Mouse (Mus musculus) hindbrain, postnatal 0 days (tissue): ENCODE measurements at regions not wholly inside any gene's neighbourhood (a gene's known extent, or its start where the extent isn't known, plus 50 kb on each side); places are given as distances from the start of the nearest gene placed in this dataset.

Source experiments
- ATAC-seq: fragments of 200-750 bp; cut with Nextera tagmentation; 2 replicates; pipeline ENCODE4 v1.8.0; 2017; ENCODE audit warnings: mild to moderate bottlenecking, moderate TSS enrichment, moderate library complexity
- DNase-seq: peaks from one replicate; pipeline ENCODE4 v3.0.0-alpha.2; 2015; ENCODE audit warnings: low spot score
- H3K27ac ChIP-seq: fragments of 300-500 bp; sonication (generic); 2 replicates; pipeline ENCODE4 v1.5.1; 2014; ENCODE audit warnings: mild to moderate bottlenecking
- H3K27me3 ChIP-seq: fragments of 300-500 bp; sonication (generic); 2 replicates; pipeline ENCODE4 v1.6.1; 2014; ENCODE audit warnings: low read length, mixed read lengths; ENCODE audit not compliant: insufficient read depth
- H3K36me3 ChIP-seq: fragments of 300-500 bp; sonication (generic); 2 replicates; pipeline ENCODE4 v1.6.1; 2014; ENCODE audit warnings: low read length, mixed read lengths; ENCODE audit not compliant: insufficient read depth
- H3K4me1 ChIP-seq: fragments of 300-500 bp; sonication (generic); 2 replicates; pipeline ENCODE4 v1.6.1; 2014; ENCODE audit warnings: antibody characterized with exemption, low read length, mixed read lengths; ENCODE audit not compliant: insufficient read depth
- H3K4me2 ChIP-seq: fragments of 300-500 bp; sonication (generic); 2 replicates; pipeline ENCODE4 v1.6.1; 2014; ENCODE audit warnings: low read depth, mild to moderate bottlenecking, low read length, moderate library complexity, mixed read lengths
- H3K4me3 ChIP-seq: fragments of 300-500 bp; sonication (generic); 2 replicates; pipeline ENCODE4 v1.5.1; 2014; ENCODE audit warnings: low read length
- H3K9ac ChIP-seq: fragments of 300-500 bp; sonication (generic); replicated peaks from 2 replicates; pipeline ENCODE4 v1.6.1; 2014; ENCODE audit warnings: mild to moderate bottlenecking, low read length, moderate library complexity, mixed read lengths
- H3K9me3 ChIP-seq: fragments of 300-500 bp; sonication (generic); 2 replicates; pipeline ENCODE4 v1.6.1; 2016; ENCODE audit warnings: low read length, mixed read lengths
- CTCF ChIP-seq: IDR thresholded peaks from 2 replicates; pipeline ENCODE4 v1.5.1; 2016; ENCODE audit warnings: antibody characterized with exemption, control low read depth, low read depth
- WGBS: fragments of 180-500 bp; shearing (Covaris S2); extraction: QIAGEN DNeasy Blood & Tissue Kit; methylation state at CpG from one replicate; pipeline ENCODE4 v1.1.7; 2014; 5-methylcytosine and 5-hydroxymethylcytosine counted together

- H3K9me3 ChIP-seq = no peaks in the 10 kb centered on the region
- no peaks in the 10 kb centered on the region for H3K36me3 ChIP-seq
- DNase-seq (no peak), ATAC-seq (no peak)
- no peaks in the 10 kb centered on the region for H3K27me3 ChIP-seq
- 64% methylated on average over 3 of the region's 3 CpGs for WGBS
- TF ChIP-seq CTCF = no peak
- no peak overlapping the region for H3K9ac ChIP-seq
- H3K4me2 ChIP-seq = no peak overlapping the region
- no peak overlapping the region for H3K27ac ChIP-seq
- no peak overlapping the region for H3K4me3 ChIP-seq
- no peaks in the 10 kb centered on the region for H3K4me1 ChIP-seq
Observed at GRCm38 (mm10) chr7:111164994-111165393, 82.2 kb upstream of the Eif4g2 start.

GRCm38 (mm10) chr7:111164276-111164675 is 81.4 kb upstream of the Eif4g2 start:
- Histone ChIP-seq H3K36me3 (no peaks in the 10 kb centered on the region), H3K4me2 (no peak overlapping the region), H3K4me3 (no peak overlapping the region), H3K4me1 (no peaks in the 10 kb centered on the region), H3K9me3 (no peaks in the 10 kb centered on the region), H3K9ac (no peak overlapping the region), H3K27me3 (no peaks in the 10 kb centered on the region), H3K27ac (no peak overlapping the region)
- 68% methylated on average over 3 of the region's 3 CpGs for WGBS
- ATAC-seq (no peak), DNase-seq (no peak)
- no peak for TF ChIP-seq CTCF

GRCm38 (mm10) chr7:111163861-111164260 is 81.0 kb upstream of the Eif4g2 start:
- Histone ChIP-seq H3K27ac (no peak overlapping the region), H3K4me2 (no peak overlapping the region), H3K4me1 (no peaks in the 10 kb centered on the region), H3K9me3 (no peaks in the 10 kb centered on the region), H3K4me3 (no peak overlapping the region), H3K36me3 (no peaks in the 10 kb centered on the region), H3K9ac (no peak overlapping the region), H3K27me3 (no peaks in the 10 kb centered on the region)
- 41% methylated on average over 3 of the region's 3 CpGs for WGBS
- ATAC-seq (no peak), DNase-seq (no peak)
- peak; percentile 45 for TF ChIP-seq CTCF

- no peak for TF ChIP-seq CTCF
- Histone ChIP-seq H3K4me1 (no peaks in the 10 kb centered on the region), H3K4me3 (no peak overlapping the region), H3K9ac (no peak overlapping the region), H3K9me3 (no peaks in the 10 kb centered on the region), H3K4me2 (no peak overlapping the region), H3K27me3 (no peaks in the 10 kb centered on the region), H3K36me3 (no peaks in the 10 kb centered on the region), H3K27ac (no peak overlapping the region)
- WGBS = 44% methylated on average over 8 of the region's 8 CpGs
- no peak for DNase-seq
- no peak for ATAC-seq
Observed at GRCm38 (mm10) chr7:111163321-111163720, 80.5 kb upstream of the Eif4g2 start.

DNA sequence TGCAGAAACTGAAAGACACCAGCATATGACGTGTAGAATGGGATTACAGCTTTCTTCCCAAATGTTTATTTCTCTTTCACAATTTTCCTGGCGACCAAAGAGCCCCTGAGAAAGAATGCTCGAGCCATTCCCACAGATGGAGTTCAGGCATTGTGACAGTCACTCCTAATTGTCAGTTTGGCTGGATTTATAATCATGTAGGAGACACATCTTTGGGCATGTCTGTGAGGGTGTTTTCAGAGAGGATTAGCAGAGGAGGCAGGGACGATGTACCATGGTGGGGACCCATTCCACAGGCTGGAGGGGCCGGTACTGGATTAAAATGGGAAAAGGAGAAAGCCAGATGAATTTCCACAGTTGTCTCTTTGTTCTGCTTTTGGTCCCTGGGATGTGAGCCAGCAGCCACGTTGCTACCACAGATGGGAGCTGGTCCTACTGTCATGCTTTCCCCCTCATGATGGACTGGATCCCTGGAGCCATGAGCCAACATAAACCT is 76.0 kb upstream of the Eif4g2 start:
- Histone ChIP-seq H3K36me3 (no peaks in the 10 kb centered on the region), H3K27ac (no peak overlapping the region), H3K4me2 (no peak overlapping the region), H3K4me3 (no peak overlapping the region), H3K27me3 (no peaks in the 10 kb centered on the region), H3K9ac (no peak overlapping the region), H3K4me1 (no peaks in the 10 kb centered on the region), H3K9me3 (no peaks in the 10 kb centered on the region)
- 48% methylated on average over 6 of the region's 6 CpGs for WGBS
- DNase-seq (no peak), ATAC-seq (no peak)
- no peak for TF ChIP-seq CTCF

- Histone ChIP-seq H3K9ac (no peak overlapping the region), H3K27me3 (no peaks in the 10 kb centered on the region), H3K4me1 (no peaks in the 10 kb centered on the region), H3K4me3 (no peak overlapping the region), H3K36me3 (no peaks in the 10 kb centered on the region), H3K27ac (no peak overlapping the region), H3K9me3 (no peaks in the 10 kb centered on the region), H3K4me2 (no peak overlapping the region)
- ATAC-seq (no peak), DNase-seq (no peak)
- WGBS = 58% methylated on average over 9 of the region's 9 CpGs
- no peak for TF ChIP-seq CTCF
Observed at GRCm38 (mm10) chr7:111157754-111158325, 75.0 kb upstream of the Eif4g2 start.

DNA sequence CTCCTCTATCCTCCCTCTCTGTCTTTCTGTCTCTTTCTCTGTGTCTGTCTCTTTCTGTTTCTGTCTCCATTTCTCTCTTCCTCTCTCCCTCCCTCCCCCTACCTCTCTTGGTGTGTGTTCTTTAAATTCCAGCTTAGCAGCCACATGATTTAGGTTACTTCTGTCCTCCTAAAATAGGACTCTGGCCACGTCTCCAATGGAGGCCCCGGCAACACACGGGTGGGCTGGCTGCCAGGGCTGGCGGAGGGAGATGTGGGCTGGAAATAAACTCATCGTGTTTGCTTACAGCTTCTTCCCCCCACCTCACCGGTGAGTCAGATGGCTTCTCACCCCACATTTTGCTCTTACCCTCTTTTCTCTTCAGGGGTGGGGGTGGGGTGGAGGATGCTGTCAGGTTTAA is 74.5 kb upstream of the Eif4g2 start:
- no peak overlapping the region for H3K4me3 ChIP-seq
- WGBS = 20% methylated on average over 6 of the region's 6 CpGs
- H3K4me2 ChIP-seq = no peak overlapping the region
- H3K9ac ChIP-seq = no peak overlapping the region
- H3K27me3 ChIP-seq = no peaks in the 10 kb centered on the region
- no peak for TF ChIP-seq CTCF
- ATAC-seq (no peak; the same call in 1 of the 2 replicates), DNase-seq (peak; percentile 55)
- H3K9me3 ChIP-seq = no peaks in the 10 kb centered on the region
- H3K4me1 ChIP-seq = no peaks in the 10 kb centered on the region
- no peak overlapping the region for H3K27ac ChIP-seq
- H3K36me3 ChIP-seq = no peaks in the 10 kb centered on the region
